Mouse (Mus musculus) heart, adult 11 months (tissue): ENCODE results near the gene Adcy9.
"Not testable (repeated sequence)": the region's sequence is repeated elsewhere in the genome, so short reads cannot be mapped to it uniquely, and the experiment has no call there.

Source experiments
- DNase-seq: peaks from one replicate; pipeline ENCODE4 v3.0.0; 2022

Gene Adcy9

DNA sequence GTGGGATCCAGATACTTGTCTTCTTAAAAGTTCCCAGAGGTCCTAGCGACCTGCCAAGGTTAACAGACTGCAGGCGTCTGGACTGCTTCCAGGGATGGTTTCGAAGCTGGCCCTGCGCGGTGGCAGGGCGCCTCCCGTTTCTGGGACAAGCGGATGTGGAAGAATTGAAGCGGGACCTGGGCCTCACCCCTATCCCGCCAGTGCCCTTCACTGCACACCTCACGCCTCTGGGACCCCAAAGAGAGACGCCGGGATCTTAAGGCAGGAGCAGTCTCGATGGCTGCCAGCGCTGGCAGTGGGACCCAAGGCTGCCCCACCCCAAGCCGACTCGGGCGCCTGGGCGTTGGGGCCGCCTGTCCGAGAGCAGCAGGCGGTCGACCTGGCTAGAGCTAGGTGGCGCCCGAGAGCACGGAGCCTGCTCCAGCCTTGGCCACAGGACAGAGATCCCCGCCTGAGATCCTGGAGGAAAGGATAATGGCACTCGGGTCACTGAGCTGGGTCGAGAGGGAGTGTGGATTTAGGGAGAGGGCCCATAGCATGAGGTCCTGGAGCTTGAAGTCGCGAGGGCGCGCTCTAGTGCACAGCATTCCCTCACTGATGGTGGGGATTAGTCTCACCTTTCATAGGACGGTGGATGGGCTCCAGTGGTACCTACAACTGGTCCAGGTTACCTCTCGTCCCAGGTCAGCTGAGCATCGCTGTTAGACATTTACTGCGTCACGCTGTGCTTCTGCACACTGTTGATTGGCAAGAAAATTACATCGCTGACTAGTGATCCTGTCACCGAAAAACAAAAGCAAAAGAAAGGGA lies 152.2 kb downstream of the Adcy9 start:
- peak; percentile 98 for DNase-seq

DNA sequence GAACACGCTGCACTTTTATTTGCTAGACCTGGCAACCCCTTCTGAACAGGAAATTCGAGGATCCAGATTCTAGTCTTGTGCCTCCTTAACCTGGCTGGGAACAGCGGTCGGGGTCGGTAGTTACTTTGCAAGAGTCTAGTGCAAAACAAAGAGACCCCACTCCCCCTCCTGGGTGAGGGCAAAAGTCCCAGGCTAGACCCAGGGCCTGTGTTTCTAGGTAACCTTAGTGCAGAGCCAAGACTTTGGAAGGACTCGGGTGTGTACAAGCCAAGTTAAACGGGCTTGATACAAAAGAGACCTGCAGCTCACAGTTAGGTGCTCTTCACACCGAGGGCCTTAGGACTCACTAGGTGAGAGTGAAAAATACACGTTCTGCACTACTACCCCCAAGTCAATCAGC lies 152.8 kb downstream of the Adcy9 start:
- DNase-seq, result peak; percentile 91

GRCm38 (mm10) chr16:4265351-4265750 lies 154.9 kb downstream of the Adcy9 start:
- no peak for DNase-seq

GRCm38 (mm10) chr16:4263486-4263885 lies 156.8 kb downstream of the Adcy9 start:
- no peak for DNase-seq

- no peak for DNase-seq
Measured at GRCm38 (mm10) chr16:4257546-4257945, 162.8 kb downstream of the Adcy9 start.

GRCm38 (mm10) chr16:4248791-4249190 lies 171.5 kb downstream of the Adcy9 start:
- no peak for DNase-seq

DNA sequence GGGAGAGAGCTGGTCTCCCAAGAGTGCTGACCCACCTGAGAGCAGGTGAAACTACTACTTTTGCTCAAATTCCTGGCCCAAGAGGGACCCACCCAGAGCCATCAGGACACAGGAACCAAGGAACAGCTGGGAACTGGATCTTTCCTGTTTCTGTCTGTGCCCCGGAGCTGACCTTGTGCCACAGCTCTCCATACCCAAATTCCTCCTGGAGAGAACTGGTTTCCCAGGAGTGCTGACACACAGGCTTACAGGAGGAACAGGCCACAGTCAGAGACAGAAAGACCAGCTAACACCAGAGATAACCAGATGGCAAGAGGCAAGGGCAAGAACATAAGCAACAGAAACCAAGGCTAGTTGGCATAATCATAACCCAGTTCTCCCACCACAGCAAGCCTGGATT lies 175.1 kb downstream of the Adcy9 start:
- DNase-seq, result not testable (repeated sequence)
